Mouse (Mus musculus): ENCODE results near the gene Ywhae.

DNA sequence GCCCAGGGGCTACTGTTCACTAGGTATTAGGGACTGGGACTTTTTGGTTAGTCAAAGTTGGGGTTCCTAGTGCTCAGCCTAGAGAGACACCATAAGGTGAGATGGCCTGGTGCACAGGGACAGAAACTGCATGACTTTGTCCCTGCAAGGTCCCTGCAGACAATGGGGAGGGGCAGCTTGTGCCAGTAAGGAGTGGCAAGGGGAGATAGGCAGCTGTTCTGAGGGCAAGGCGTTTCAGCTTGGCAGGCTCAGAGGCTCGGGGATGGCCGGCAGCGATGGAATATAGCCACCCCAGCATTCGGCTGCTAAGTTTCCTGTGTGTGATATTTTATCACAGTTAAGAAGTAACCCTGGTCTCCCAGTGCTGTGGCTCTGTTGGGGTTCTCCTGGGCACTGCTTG lies 51.1 kb downstream of the Ywhae start:
- TF ChIP-seq MAFK (IDR thresholded peaks at IDR 0.05; ENCODE audit: insufficient read depth, low read depth, low read length) (no peak), HCFC1 (IDR thresholded peaks at IDR 0.05; ENCODE audit: borderline replicate concordance, insufficient read depth, low read length) (no peak), ZNF384 (IDR thresholded peaks at IDR 0.05; ENCODE audit: low read depth, low read length) (no peak), CHD2 (IDR thresholded peaks at IDR 0.05; ENCODE audit: low read depth, low read length) (no peak), ZC3H11A (IDR thresholded peaks at IDR 0.05; ENCODE audit: borderline replicate concordance, low read depth, low read length) (no peak)

All from ES-E14 (cell line).